Mouse (Mus musculus) stomach, postnatal 0 days (tissue): ENCODE measurements around the gene Rhoh. TPM values are rescaled to one million over a fixed set of nuclear protein-coding genes. Genes with fewer than 3 reads are reported as not detected.

Experiments
- ATAC-seq: fragments of 200-750 bp; cut with Nextera tagmentation; 2 replicates; pipeline ENCODE4 v1.8.0; 2017; ENCODE audit not compliant: low FRiP score, low TSS enrichment
- DNase-seq: peaks from one replicate; pipeline ENCODE4 v3.0.0-alpha.2; 2016; ENCODE audit warnings: low spot score
- H3K27ac ChIP-seq: fragments of 300-500 bp; sonication (generic); replicated peaks from 2 replicates; pipeline ENCODE4 v1.5.1; 2014; ENCODE audit warnings: mild to moderate bottlenecking, control low read depth
- H3K27me3 ChIP-seq: fragments of 300-500 bp; sonication (generic); 2 replicates; pipeline ENCODE4 v1.6.1; 2014; ENCODE audit warnings: low read length; ENCODE audit not compliant: control insufficient read depth, insufficient read depth
- H3K36me3 ChIP-seq: fragments of 300-500 bp; sonication (generic); 2 replicates; pipeline ENCODE4 v1.6.1; 2014; ENCODE audit warnings: low read length, mixed read lengths; ENCODE audit not compliant: control insufficient read depth, insufficient read depth
- H3K4me1 ChIP-seq: fragments of 300-500 bp; sonication (generic); replicated peaks from 2 replicates; pipeline ENCODE4 v1.6.1; 2014; ENCODE audit warnings: antibody characterized with exemption; ENCODE audit not compliant: control insufficient read depth, insufficient read depth
- H3K4me2 ChIP-seq: fragments of 300-500 bp; sonication (generic); replicated peaks from 2 replicates; pipeline ENCODE4 v1.6.1; 2014; ENCODE audit warnings: low read depth, mild to moderate bottlenecking, control low read depth, moderate library complexity
- H3K4me3 ChIP-seq: fragments of 300-500 bp; sonication (generic); 2 replicates; pipeline ENCODE4 v1.5.1; 2014; ENCODE audit warnings: low read depth, low read length, control low read depth
- H3K9ac ChIP-seq: fragments of 300-500 bp; sonication (generic); 2 replicates; pipeline ENCODE4 v1.6.1; 2014; ENCODE audit warnings: mild to moderate bottlenecking, low read length, control low read depth, mixed read lengths
- H3K9me3 ChIP-seq: fragments of 300-500 bp; sonication (generic); 2 replicates; pipeline ENCODE4 v1.6.1; 2016; ENCODE audit warnings: low read length; ENCODE audit not compliant: control insufficient read depth
- CTCF ChIP-seq: IDR thresholded peaks from 2 replicates; pipeline ENCODE4 v1.5.1; 2016; ENCODE audit warnings: antibody characterized with exemption, low read depth, mild to moderate bottlenecking, moderate library complexity
- EP300 ChIP-seq: optimal IDR thresholded peaks from 2 replicates; pipeline ENCODE3; 2016; ENCODE audit warnings: antibody characterized with exemption
- WGBS: fragments of 180-500 bp; shearing (Covaris S2); extraction: QIAGEN DNeasy Blood & Tissue Kit; methylation state at CpG from one replicate; pipeline ENCODE4 v1.1.7; 2014; 5-methylcytosine and 5-hydroxymethylcytosine counted together
- polyA plus RNA-seq: library from polyadenylated mRNA; unstranded; fragments of >200 nt; fragmentation: Nextera tagmentation; extraction: Ambion mirVana; gene quantifications from 2 replicates; pipeline ENCODE4 v1.2.1, GENCODE M21; 2015

Gene Rhoh
- polyA plus RNA-seq, 1 experiment from 2014 or later, result 0.51 TPM

GRCm38 (mm10) chr5:65831917-65832618 lies 28.9 kb upstream of the Rhoh start:
- Histone ChIP-seq H3K27me3 (no peaks in the 10 kb centered on the region), H3K4me2 (no peak overlapping the region), H3K9ac (no peak overlapping the region), H3K36me3 (no peaks in the 10 kb centered on the region), H3K4me1 (no peaks in the 10 kb centered on the region), H3K4me3 (no peak overlapping the region), H3K27ac (no peak overlapping the region), H3K9me3 (no peaks in the 10 kb centered on the region)
- no peak for TF ChIP-seq EP300
- TF ChIP-seq CTCF, result no peak
- DNase-seq, result no peak
- ATAC-seq, result no peak
- WGBS, result 87% methylated on average over 11 of the region's 11 CpGs

- Histone ChIP-seq H3K4me1 (no peaks in the 10 kb centered on the region), H3K9ac (no peak overlapping the region), H3K4me3 (no peak overlapping the region), H3K27ac (no peak overlapping the region), H3K36me3 (no peaks in the 10 kb centered on the region), H3K4me2 (no peak overlapping the region), H3K9me3 (no peaks in the 10 kb centered on the region), H3K27me3 (no peaks in the 10 kb centered on the region)
- DNase-seq (no peak), ATAC-seq (no peak)
- WGBS, result 82% methylated on average over 3 of the region's 3 CpGs
- TF ChIP-seq CTCF (no peak), EP300 (no peak)
Observed at GRCm38 (mm10) chr5:65833092-65833491, 27.9 kb upstream of the Rhoh start.

- no peaks in the 10 kb centered on the region for H3K9me3 ChIP-seq
- no peaks in the 10 kb centered on the region for H3K27me3 ChIP-seq
- no peaks in the 10 kb centered on the region for H3K36me3 ChIP-seq
- no peak for ATAC-seq
- H3K4me1 ChIP-seq, result no peaks in the 10 kb centered on the region
- H3K27ac ChIP-seq, result no peak overlapping the region
- DNase-seq, result no peak
- H3K4me2 ChIP-seq, result no peak overlapping the region
- no peak overlapping the region for H3K9ac ChIP-seq
- TF ChIP-seq EP300, result no peak
- no peak for TF ChIP-seq CTCF
- 87% methylated on average over 8 of the region's 8 CpGs for WGBS
- H3K4me3 ChIP-seq, result no peak overlapping the region
Observed at GRCm38 (mm10) chr5:65833766-65834498, 27.1 kb upstream of the Rhoh start.

GRCm38 (mm10) chr5:65838053-65838452 lies 23.0 kb upstream of the Rhoh start:
- Histone ChIP-seq H3K9me3 (no peaks in the 10 kb centered on the region), H3K4me1 (no peaks in the 10 kb centered on the region), H3K27me3 (no peaks in the 10 kb centered on the region), H3K27ac (no peak overlapping the region), H3K36me3 (no peaks in the 10 kb centered on the region), H3K4me3 (no peak overlapping the region), H3K9ac (no peak overlapping the region), H3K4me2 (no peak overlapping the region)
- TF ChIP-seq EP300 (no peak), CTCF (no peak)
- ATAC-seq (no peak), DNase-seq (no peak)
- 55% methylated on average over 6 of the region's 6 CpGs for WGBS

GRCm38 (mm10) chr5:65842947-65843346 lies 18.1 kb upstream of the Rhoh start:
- Histone ChIP-seq H3K27ac (no peak overlapping the region), H3K27me3 (no peaks in the 10 kb centered on the region), H3K9me3 (no peaks in the 10 kb centered on the region), H3K4me1 (no peaks in the 10 kb centered on the region), H3K36me3 (no peaks in the 10 kb centered on the region), H3K9ac (no peak overlapping the region), H3K4me2 (no peak overlapping the region), H3K4me3 (no peak overlapping the region)
- ATAC-seq (no peak), DNase-seq (no peak)
- WGBS, result 96% methylated on average over 7 of the region's 7 CpGs
- no peak for TF ChIP-seq CTCF
- no peak for TF ChIP-seq EP300

GRCm38 (mm10) chr5:65846534-65846933 lies 14.5 kb upstream of the Rhoh start:
- 78% methylated on average over 8 of the region's 8 CpGs for WGBS
- DNase-seq (no peak), ATAC-seq (no peak)
- Histone ChIP-seq H3K9me3 (no peaks in the 10 kb centered on the region), H3K27me3 (no peaks in the 10 kb centered on the region), H3K9ac (no peak overlapping the region), H3K36me3 (no peaks in the 10 kb centered on the region), H3K27ac (no peak overlapping the region; the same call in 1 of the 2 replicates), H3K4me1 (no peaks in the 10 kb centered on the region), H3K4me3 (no peak overlapping the region), H3K4me2 (no peak overlapping the region)
- TF ChIP-seq EP300 (no peak), CTCF (no peak)
